Mouse (Mus musculus) midbrain, postnatal 0 days (tissue): Measurements from ENCODE around the gene Rad51c. TPM values are rescaled to one million over a fixed set of nuclear protein-coding genes. Genes with fewer than 3 reads are reported as not detected.
A peak's percentile ranks its signal among the peaks of the same experiment; 100 is the strongest.

Source experiments
- ATAC-seq: fragments of 200-750 bp; cut with Nextera tagmentation; 2 replicates; pipeline ENCODE4 v1.8.0; 2017; ENCODE audit warnings: moderate number of reproducible peaks, mild to moderate bottlenecking, moderate TSS enrichment, moderate library complexity; ENCODE audit not compliant: low FRiP score
- DNase-seq: peaks from one replicate; pipeline ENCODE4 v3.0.0-alpha.2; 2015; ENCODE audit warnings: low spot score
- H3K27ac ChIP-seq: fragments of 300-500 bp; sonication (generic); 2 replicates; pipeline ENCODE4 v1.5.1; 2014; ENCODE audit warnings: low read depth, mild to moderate bottlenecking, low read length, mixed read lengths
- H3K27me3 ChIP-seq: fragments of 300-500 bp; sonication (generic); 2 replicates; pipeline ENCODE4 v1.6.1; 2014; ENCODE audit warnings: low read length, control low read depth, mixed read lengths; ENCODE audit not compliant: insufficient read depth
- H3K36me3 ChIP-seq: fragments of 300-500 bp; sonication (generic); 2 replicates; pipeline ENCODE4 v1.6.1; 2014; ENCODE audit warnings: low read length, control low read depth, mixed read lengths; ENCODE audit not compliant: insufficient read depth
- H3K4me1 ChIP-seq: fragments of 300-500 bp; sonication (generic); 2 replicates; pipeline ENCODE4 v1.6.1; 2014; ENCODE audit warnings: mild to moderate bottlenecking, control low read depth, antibody characterized with exemption, low read length, mixed read lengths; ENCODE audit not compliant: insufficient read depth
- H3K4me2 ChIP-seq: fragments of 300-500 bp; sonication (generic); 2 replicates; pipeline ENCODE4 v1.6.1; 2014; ENCODE audit warnings: low read depth, mild to moderate bottlenecking, low read length, mixed read lengths; ENCODE audit not compliant: poor library complexity, severe bottlenecking
- H3K4me3 ChIP-seq: fragments of 300-500 bp; sonication (generic); 2 replicates; pipeline ENCODE4 v1.5.1; 2014; ENCODE audit warnings: low read depth, mild to moderate bottlenecking, low read length, moderate library complexity
- H3K9ac ChIP-seq: fragments of 300-500 bp; sonication (generic); replicated peaks from 2 replicates; pipeline ENCODE4 v1.6.1; 2014; ENCODE audit warnings: mild to moderate bottlenecking, low read length, moderate library complexity, mixed read lengths; ENCODE audit not compliant: poor library complexity, severe bottlenecking
- H3K9me3 ChIP-seq: fragments of 300-500 bp; sonication (generic); 2 replicates; pipeline ENCODE4 v1.6.1; 2016; ENCODE audit warnings: low read length, control low read depth
- CTCF ChIP-seq: IDR thresholded peaks from 2 replicates; pipeline ENCODE4 v1.5.1; 2016; ENCODE audit warnings: antibody characterized with exemption, mild to moderate bottlenecking
- WGBS: fragments of 180-500 bp; shearing (Covaris S2); extraction: QIAGEN DNeasy Blood & Tissue Kit; methylation state at CpG from one replicate; pipeline ENCODE4 v1.1.7; 2014; 5-methylcytosine and 5-hydroxymethylcytosine counted together
- polyA plus RNA-seq: library from polyadenylated mRNA; unstranded; fragments of >200 nt; fragmentation: Nextera tagmentation; extraction: Ambion mirVana; gene quantifications from 2 replicates; pipeline ENCODE4 v1.2.1, GENCODE M21; 2015
- total RNA-seq: library from RNA; depleted of rRNA; stranded (reverse); fragments of >200 nt; gene quantifications from 2 replicates; pipeline ENCODE4 v1.2.3, GENCODE M21; 2014

The Rad51c gene
- total and polyA plus RNA-seq, 2 experiments from 2014 or later, result 2.1 to 2.4 TPM

DNA sequence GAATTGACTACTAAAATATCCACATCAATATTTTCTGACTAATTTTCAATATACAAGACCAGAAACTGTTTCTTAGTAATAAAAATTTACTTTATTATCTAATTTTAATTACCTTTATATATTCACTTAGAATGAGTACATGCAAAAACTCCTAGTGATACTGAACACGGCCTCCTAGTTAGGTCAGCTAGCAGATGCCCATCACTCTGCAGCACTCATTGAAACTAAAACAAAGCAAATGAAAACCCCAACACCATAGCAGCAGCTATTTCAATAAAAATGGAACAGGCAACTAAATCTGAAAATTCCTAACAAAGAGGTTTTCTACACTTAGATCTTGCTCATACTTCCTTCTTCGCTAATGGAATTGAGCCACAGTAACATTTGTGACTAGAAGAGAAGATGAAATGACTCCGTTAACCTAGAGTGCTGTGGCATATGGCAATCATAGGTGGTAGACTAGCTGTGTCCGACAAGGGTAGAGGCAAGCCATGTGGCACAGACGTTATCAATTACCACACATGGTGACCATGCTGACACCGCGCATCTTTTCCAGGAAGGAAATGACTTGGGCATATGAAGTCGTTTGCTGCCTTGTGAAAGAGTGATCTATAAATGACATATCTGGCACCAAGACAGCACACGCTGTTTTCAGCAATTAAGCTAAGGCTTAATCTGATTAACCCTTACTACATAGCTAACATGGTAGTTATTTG lies 36.7 kb downstream of the Rad51c start:
- Histone ChIP-seq H3K27me3 (no peaks in the 10 kb centered on the region), H3K4me2 (no peak overlapping the region), H3K4me1 (no peaks in the 10 kb centered on the region), H3K4me3 (no peak overlapping the region), H3K9me3 (no peaks in the 10 kb centered on the region), H3K27ac (no peak overlapping the region), H3K36me3 (no peaks in the 10 kb centered on the region), H3K9ac (no peak overlapping the region)
- no peak for TF ChIP-seq CTCF
- ATAC-seq (no peak), DNase-seq (peak; percentile 65)
- 74% methylated on average over 9 of the region's 9 CpGs for WGBS

DNA sequence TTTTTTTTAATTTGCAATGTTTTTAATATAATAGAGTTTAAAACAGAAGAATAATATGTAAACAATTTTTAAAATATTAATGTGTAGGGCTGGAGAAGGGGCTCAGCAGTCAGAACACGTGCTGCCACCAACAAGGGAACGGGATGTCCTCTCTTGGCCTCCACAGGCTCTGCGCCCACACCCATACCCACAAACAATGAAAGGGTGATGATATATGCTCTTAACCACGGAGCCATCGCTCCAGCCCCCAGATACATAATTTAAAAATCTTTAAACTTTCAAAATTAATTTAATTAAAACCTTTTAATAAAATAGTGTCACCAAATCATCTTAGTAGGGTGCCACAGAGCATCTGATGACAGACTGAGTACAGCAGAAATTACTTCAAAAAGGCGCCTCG lies 37.7 kb downstream of the Rad51c start:
- Histone ChIP-seq H3K9ac (no peak overlapping the region), H3K27me3 (no peaks in the 10 kb centered on the region), H3K4me1 (no peaks in the 10 kb centered on the region), H3K27ac (no peak overlapping the region), H3K4me3 (no peak overlapping the region), H3K4me2 (no peak overlapping the region), H3K9me3 (no peaks in the 10 kb centered on the region), H3K36me3 (no peaks in the 10 kb centered on the region)
- DNase-seq (no peak), ATAC-seq (no peak)
- no peak for TF ChIP-seq CTCF
- WGBS, result 86% methylated on average over 7 of the region's 7 CpGs

DNA sequence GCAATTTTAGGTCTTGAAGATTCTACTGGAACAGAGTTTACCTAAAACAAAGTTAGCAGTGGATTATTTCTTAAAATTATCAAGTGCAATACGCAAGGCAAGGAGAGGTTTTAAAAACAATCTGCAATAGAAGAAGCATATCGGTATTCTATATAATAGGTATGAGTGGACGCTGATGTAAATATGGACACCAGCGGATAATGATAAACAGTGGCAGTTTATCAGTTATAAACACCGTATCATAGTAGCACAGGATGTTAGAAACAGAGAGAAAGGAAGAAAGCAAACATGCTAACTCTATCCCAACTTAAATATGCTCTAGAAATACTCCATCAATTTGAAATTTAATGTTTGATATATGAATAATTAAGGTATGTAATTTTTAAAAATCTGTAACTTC lies 39.6 kb downstream of the Rad51c start:
- ATAC-seq (no peak), DNase-seq (no peak)
- no peak overlapping the region for H3K4me3 ChIP-seq
- no peaks in the 10 kb centered on the region for H3K4me1 ChIP-seq
- no peak overlapping the region for H3K27ac ChIP-seq
- no peaks in the 10 kb centered on the region for H3K9me3 ChIP-seq
- no peaks in the 10 kb centered on the region for H3K27me3 ChIP-seq
- H3K36me3 ChIP-seq, result no peaks in the 10 kb centered on the region
- WGBS, result 94% methylated on average over 5 of the region's 5 CpGs
- no peak overlapping the region for H3K9ac ChIP-seq
- TF ChIP-seq CTCF, result no peak
- no peak overlapping the region for H3K4me2 ChIP-seq

DNA sequence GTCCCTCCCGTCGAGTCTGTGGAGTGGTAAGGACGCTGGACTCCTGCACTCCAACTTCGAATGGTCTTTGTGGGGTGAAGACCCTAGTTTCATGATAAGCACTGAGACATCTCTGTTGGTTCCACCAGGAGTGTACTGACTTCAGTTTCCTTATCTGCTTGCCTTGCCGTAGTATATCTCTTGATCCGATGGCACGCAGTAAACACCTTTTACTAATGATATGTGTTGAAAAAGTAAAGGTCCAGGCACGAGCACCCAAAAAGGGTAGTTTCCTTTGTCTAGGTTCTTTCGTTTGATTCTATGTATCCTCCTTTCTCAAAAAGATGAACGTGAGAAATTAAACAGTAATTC lies 45.5 kb downstream of the Rad51c start:
- Histone ChIP-seq H3K36me3 (no peaks in the 10 kb centered on the region), H3K9me3 (no peaks in the 10 kb centered on the region), H3K9ac (no peak overlapping the region), H3K4me1 (no peaks in the 10 kb centered on the region), H3K27ac (peak overlapping the region; percentile 84), H3K27me3 (no peaks in the 10 kb centered on the region), H3K4me3 (peak overlapping the region; percentile 98), H3K4me2 (peak overlapping the region; percentile 56)
- no peak for TF ChIP-seq CTCF
- no peak for ATAC-seq
- DNase-seq, result no peak
- 9% methylated on average over 10 of the region's 10 CpGs for WGBS

DNA sequence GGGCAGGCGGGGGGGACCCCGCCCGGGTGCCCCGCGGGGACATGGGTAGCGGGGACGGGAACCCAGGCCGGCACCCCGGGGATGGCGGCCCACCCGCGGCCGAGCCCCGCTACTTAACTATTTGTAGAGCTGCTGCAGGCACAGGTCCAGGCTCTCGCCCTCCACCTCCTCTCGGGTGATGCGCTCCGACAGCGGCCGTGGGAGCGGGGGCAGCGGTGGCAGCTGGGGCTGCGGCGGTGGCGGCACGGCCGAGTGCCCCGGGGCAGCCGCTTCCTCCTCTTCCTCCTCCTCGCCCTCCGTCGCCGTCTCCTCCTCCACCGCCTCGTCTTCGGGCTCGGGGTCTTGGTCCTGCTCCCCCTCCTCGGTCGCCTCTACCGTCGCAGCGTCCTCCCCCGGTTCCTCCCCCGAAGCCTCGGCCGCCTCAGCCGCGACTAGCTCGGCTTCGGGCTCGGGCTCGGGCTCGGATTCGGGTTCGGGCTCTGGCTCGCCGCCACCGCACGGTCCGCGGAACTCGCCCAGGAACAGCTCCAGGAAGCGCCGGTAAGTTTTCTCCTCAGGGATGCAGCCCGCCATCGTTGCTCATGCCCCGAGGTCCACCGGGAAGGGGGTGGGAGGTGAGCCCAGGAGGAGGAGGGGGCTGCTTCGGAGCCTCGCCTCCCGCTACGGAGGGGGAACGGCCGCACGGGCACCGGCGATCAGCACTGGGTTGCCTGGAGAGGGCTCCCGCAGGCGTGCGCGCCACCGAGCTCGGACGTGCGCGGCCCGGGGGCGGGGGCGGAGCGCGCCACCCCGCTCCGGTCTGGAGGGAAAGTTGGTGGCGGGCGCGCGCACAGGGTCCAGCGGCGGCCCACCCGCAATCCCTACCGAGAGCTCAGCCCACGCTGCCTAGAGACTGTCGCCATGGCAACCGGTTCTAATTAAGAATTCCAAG lies 46.2 kb downstream of the Rad51c start, which contains the start of gene Ppm1e:
TSS of gene Ppm1e (minus strand) at position 693 of the 931 bp plus-strand sequence.
- peak within 1 kb of the TSS; percentile 56 for H3K4me2 ChIP-seq
- H3K9ac ChIP-seq, result peak within 1 kb of the TSS; percentile 88
- H3K36me3 ChIP-seq, result no peaks in the 10 kb centered on the region
- H3K4me3 ChIP-seq, result peak within 1 kb of the TSS; percentile 98
- peak within 1 kb of the TSS; percentile 84 for H3K27ac ChIP-seq
- ATAC-seq (peak; percentile 95), DNase-seq (peak; percentile 95)
- no peaks in the 10 kb centered on the region for H3K4me1 ChIP-seq
- no peaks in the 10 kb centered on the region for H3K9me3 ChIP-seq
- no peak for TF ChIP-seq CTCF
- WGBS, result under 1% methylated on average over 83 of the region's 104 CpGs
- H3K27me3 ChIP-seq, result no peaks in the 10 kb centered on the region
